Mouse (Mus musculus) thymus, postnatal 14 days (tissue): Measurements from ENCODE around the gene Mgrn1.

Experiments
- DNase-seq: peaks from one replicate; pipeline ENCODE4 v3.0.0; 2021

Gene Mgrn1

DNA sequence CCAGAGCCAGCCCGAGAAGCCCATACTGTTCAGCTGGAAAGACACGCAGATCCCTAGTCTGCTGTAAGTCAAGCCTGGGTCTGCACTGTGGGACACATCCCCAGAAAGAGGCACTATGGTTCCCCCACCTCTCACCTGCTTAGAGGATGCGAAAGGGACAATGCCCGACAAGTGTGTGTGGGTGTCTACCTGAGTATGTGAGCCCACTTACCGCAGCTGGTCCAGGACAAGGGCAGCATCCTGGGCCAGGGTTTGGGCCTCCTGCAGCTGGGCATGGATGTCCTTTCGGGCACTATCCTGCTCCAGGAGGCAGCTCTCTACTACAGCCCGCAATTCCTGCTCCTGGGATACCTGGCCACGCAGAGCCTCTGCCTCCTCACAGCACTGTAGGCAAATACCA is 56.8 kb downstream of the Mgrn1 start:
- DNase-seq, result no peak

DNA sequence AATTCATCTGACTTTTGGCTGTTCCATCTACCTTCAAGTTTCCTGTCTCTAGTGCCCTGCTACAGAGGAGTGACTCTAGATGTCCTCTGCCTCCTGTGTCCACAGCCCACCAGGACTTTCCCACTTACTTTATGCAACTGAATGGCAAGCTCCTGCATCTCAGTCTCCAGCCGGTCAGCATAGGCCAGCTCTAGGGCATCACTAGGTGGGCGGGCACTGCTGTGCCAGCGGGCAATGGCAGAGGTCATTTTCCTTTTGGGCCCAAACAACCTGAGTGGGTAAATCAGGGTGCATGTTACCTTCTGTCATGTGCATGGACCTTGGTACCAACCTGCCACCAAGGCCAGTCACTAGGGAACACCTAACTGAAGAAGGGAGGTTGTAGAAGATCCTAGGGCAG is 57.4 kb downstream of the Mgrn1 start:
- no peak for DNase-seq

DNA sequence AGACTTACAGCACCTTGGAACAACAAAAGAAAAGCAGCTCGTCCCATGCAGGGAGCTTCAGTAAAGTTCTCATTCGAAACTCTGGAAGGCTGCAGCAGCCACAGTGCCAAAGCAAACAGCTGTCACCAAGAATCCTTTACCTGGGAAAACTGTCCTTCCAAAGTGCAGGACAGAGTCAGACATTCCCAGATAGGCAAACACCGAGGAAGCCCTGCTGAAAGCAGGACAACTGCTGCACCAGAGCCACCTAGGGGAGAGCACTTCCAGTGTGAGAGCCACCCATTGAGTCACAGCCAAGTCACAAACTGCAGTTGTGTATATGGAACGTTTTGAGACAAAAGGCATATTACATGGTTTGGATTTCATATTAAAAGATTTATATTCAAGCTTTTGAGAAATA is 59.4 kb downstream of the Mgrn1 start:
- DNase-seq, result no peak

DNA sequence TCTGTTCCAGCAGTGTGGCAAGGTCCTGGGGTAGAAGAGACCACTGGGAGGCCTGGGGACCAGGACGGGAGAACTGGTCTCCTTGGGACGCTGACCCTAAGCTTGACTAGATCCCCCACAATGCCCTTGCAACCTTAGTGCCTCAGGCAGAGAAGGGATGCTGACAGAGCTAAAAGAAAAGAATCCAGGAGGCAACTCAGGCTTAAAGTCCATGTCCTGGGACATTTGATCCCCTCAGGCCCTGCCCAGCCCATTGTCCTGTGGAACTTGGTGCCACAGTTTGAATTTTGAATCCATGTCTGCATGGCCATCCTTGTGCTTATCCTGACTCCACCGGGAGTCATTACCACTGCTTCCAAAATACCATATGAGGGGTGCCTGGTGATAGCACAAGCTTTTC is 60.1 kb downstream of the Mgrn1 start:
- DNase-seq, result no peak

DNA sequence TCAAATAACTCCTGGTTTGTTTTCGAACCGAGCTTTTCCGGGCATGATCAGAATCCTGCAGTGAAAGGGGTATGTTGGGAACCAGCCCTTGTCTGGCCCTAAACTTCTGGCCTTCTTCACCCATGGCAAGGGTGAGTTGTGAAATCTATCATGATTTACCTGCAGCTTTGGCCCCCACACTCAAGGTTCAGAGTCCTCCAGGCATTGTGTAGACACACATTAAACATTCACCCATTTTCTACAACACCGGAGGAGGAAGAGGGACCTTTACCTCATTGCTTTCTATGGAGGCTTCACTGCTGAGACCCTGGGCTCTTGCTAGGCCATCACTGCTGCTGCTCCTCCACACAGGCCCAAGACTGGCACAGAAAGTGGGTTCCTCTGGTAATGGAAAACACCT is 61.3 kb downstream of the Mgrn1 start:
- DNase-seq, result no peak

DNA sequence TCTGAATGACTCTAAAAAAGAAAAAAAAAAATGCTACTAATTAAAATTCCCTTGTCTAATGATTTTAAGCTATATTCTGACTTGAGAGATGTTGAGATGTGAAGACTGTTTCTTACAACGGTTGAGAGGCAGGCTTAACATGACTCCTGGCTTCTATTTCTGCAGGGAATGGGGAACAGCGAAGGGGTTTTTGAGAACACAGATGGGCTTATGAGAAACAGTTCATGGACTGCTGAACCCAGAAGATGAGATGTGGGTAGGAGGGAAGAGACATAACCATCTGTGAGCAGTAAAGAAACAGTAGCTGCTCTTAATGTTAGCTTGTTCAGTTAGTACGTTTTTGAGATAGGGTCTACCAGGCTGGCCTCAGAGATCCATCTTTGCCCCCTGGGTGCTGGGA is 70.6 kb downstream of the Mgrn1 start:
- no peak for DNase-seq

DNA sequence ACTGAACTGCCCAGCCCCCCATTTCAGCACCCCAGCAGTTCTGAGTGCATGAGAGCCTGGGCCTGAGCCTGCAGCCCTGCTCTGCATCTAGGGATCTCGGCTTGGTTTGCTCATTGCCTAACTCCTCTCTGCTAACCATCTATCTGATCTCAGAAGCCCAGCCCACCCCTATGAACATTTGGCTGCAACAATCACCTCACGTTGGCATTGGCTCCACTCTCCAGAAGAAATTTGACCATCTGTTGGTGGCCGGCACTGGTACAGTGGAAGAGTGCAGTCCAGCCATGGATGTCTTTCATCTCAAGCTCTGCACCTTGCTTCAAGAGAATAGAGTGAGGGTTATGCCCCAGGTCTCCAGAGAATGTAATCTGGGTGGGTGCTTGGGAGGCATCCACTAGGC is 71.4 kb downstream of the Mgrn1 start:
- DNase-seq, result no peak

DNA sequence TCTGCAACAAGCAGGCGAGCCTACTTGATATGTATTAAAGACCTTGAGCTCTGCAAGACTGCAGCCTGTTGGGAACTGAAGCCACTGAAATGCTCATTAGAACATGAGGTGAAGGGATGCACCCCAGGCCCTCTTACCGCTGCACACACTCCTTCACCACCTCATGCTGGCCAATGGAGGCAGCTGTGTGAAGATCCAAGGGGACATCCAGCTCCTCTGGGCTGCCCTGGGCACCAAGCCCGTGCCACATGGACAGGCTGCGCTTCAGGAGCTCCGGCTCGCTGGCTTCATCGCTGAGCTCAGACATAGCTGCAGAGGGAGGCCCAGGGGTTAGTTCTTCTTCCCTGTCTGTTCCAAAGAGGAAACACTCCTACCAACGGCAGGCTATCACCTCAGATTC is 74.2 kb downstream of the Mgrn1 start:
- DNase-seq, result no peak

DNA sequence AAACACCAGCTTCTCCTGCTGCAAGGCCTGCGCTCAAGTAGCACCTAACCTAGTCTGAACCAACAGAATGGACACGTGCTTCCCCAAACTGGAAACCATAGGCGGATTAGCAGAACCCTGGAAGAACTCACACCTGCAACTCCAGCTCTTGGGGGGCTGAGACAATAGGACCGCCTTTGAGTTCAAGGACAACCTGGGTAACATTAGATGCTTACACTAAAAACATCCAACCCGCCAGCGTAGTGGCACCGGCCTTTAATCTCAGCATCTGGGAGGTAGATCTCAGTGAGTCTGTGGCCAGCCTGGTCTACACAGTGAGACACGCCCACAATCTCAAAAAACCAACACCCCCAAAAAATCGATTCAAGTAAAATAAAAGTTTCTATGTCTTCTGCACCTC is 77.3 kb downstream of the Mgrn1 start:
- DNase-seq, result no peak

DNA sequence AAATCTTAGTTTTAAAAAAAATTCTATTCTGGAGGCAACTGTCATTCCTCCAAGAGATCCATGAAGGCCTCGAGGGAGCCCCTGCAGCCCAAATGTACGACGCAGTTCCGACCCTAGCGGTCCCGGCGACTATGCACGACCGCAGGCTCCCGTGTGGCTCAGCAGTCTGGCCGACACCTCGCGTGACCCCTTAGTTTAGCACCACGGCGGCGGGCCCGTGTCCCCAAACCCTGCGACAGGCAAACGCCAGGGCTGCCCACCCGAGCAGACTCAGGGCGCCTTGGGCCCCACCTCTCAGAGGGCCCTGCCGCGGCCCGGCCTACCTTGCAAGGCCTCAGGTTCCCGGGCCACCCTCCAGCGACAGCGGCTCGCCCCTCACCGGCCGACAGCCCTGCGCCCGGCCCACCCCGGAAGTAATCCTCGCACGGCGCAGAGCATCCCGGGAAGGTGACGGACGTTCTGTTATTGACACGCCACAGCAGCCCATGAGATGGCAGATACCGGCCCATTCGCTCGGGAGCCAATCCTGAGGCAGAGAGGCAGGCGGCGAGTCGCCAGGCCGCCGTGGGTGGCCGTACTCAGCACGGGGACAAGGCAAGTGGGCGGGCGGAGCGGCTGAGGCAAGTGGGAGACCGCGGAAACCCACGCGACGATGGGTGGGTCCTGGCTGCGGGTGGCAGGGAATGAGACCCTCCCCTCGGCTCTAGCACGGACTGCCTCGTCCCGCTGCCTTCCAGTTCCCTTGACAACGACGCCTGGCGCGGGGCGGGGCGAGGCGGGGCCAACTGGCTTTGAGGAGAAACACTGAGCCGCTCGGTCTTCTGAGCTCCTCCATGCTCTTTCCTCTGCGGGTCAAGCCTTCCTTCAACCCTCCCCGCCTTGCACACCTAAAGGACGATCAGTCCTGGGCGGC is 78.0 kb downstream of the Mgrn1 start, which contains the start of gene Anks3:
Gene Anks3 (minus strand): TSS at position 409 of the 913 bp plus-strand sequence.
- DNase-seq, result peak; percentile 96

DNA sequence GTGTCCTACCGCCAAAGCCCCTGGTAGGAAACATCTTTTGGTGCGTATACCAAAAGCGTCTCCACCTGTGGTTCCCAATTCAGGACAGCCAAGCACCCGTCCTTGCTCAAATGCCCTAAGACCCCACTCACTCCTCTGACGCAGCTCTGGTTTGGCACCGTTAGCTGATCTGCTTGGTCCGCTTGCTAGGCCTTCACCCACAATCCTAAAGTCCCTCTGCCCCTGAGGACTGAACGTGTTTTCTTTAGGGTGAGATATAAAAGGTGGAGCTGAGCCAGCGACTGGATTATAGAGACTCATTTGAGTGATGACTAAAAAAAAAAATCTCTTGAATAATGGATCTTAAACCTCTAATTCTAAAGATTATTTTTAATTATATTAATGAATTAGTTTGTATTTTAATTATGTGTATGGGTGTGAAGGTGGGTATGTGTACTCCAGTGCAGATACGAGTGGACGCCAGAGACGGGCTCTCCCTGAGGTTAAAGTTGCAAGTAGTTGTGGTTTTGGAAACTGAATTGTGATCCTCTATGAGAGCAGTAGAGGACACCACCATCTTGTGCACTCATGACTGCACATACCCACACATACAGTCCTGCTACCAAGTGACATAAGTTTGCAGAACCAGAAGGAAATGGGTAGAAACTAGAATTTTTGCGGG is 78.8 kb downstream of the Mgrn1 start:
- DNase-seq, result no peak

DNA sequence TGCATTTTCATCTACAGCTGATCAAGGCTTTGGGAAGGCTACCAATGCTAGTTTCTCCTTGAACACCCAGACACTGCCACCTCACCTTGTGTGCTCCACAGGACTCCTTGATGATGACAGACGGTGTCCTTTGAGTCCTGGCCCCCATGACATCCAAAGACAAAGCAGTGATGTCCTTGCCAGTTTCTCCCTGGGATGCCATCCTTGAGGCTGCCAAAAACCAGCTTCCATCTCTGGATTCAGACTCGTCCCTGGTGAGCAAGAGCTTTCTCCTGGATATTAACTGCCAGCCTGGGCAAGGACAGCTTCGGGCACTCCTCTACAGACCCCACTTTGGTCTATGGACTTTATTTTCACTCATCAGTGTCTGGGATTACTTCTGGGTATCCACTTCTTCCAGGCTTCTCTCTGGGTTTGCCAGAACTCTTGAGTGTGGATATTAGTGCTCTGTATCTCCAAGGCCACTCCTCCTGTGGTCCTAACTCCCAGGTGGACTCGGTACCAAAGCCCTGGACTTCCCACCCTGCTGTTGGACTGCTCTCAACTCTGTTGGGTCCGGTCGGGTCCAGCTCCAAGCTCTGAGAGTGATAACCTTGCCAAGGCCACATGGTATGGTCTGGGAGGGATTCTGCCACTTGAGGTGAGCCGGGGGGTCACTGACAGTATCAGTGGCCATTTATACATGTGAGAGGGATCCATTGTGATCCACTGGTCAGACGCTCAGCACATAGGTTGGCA is 79.5 kb downstream of the Mgrn1 start:
- DNase-seq, result no peak

DNA sequence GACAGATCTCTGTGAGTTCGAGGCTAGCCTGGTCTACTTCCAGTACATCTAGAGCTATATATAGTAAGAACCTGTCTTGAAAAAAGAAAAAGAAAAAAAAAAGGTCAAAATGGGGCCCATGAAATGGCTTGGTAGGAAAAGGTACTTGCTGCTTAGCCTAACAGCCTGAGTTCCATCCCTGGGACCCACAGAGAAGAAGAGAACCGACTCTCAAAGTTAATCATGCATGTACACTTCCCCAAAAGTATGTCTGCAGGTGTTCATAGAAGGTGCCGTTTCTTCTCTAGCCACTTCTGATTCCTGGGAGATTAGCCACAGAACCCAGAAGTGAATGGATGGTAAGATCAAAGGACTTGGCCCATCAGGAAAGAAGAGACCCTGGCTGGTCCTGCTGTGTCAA is 82.4 kb downstream of the Mgrn1 start:
- no peak for DNase-seq

DNA sequence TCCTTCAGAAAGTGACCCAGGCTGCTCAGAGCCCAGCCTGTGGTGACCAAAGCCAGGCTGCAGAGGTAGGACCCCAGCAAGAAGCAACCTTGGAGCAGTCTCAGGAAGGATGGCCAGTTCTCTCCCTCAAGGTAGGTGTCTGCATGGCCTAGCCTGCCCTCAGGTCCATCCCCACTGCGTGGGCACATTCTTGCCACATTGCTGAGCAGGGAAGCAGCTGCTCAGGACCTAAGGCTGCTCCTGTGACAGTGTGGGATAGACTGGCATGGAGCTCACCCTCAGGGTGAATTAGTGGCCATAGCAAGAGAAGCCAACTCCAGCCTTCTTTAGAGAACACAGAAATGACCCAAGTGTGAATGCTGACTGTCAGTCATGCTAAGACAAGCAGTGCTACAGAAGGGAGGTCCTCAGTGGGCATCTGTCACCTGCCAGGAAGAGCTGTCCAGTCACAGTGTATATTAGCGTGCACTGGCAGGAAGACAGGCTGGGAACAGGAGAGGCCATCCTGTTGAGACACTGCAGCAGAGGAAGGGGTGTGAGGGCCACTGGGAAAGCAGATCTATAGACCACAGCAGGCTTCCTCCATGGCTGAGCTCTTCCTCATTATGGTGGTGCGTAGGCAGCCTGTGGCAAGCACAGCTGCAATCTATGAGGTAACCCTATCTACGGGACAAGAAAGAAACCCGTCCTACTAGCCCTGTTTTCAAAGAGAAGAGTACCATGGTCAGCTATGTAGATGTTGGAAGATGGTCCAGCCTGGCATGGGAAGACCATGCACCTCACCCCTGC is 83.2 kb downstream of the Mgrn1 start:
- DNase-seq, result no peak

DNA sequence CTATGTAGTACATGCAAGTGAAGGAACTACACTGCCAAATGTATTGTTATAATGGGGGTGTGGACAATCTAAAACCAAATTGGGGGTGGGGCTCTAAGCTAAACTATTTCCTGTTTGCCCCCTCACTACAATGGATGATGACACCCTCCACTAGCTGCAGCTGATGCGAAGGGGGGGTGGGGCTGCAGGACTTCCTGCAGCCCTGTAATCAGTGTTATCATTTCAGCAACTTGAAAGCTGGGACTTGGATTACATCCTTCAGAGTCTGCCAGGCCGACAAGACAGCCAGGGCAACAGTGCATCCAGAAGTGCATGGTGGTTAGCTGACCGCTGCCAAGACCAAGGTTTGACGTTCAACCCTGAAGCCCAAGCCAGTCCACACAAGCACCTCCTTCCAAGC is 85.6 kb downstream of the Mgrn1 start:
- peak; percentile 32 for DNase-seq

DNA sequence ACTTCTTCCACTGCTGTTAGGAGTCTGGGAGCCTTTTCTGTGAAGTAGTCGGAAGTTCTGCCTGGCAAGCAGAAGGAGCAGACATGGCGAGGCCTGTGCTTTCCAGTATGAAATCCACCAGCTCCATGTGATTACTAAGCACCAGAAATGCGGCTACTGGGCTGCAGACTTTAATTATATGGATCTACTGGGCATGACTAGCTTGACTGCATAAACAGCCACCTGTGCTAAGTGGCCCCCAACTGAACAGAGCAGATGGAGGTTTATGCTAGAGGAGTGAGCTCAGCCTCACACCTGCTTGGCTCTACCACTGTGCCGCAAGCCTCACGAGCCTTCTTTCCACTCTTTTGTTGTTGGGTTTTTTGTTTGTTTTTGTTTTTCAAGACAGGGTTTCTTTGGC is 88.5 kb downstream of the Mgrn1 start:
- peak; percentile 37 for DNase-seq

DNA sequence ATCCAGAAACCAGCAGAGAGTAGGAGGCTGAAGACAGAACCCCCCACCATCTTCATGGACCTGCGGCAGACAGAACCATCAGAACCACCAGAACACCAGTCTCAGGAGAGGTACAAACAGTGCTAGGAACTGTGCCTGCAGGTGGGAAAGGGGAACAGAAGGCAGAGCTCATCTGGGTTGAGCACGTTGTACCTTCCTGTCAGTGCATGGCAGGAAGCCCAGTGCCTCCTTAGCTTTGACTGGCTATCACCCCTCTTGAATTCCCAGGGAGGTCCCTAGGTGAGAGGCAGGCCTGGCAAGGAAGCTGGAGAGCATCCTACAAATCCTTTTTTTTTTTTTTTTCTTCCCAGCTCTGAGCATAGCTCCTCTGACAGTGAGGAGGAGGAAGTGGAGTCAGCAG is 90.1 kb downstream of the Mgrn1 start:
- DNase-seq, result no peak

DNA sequence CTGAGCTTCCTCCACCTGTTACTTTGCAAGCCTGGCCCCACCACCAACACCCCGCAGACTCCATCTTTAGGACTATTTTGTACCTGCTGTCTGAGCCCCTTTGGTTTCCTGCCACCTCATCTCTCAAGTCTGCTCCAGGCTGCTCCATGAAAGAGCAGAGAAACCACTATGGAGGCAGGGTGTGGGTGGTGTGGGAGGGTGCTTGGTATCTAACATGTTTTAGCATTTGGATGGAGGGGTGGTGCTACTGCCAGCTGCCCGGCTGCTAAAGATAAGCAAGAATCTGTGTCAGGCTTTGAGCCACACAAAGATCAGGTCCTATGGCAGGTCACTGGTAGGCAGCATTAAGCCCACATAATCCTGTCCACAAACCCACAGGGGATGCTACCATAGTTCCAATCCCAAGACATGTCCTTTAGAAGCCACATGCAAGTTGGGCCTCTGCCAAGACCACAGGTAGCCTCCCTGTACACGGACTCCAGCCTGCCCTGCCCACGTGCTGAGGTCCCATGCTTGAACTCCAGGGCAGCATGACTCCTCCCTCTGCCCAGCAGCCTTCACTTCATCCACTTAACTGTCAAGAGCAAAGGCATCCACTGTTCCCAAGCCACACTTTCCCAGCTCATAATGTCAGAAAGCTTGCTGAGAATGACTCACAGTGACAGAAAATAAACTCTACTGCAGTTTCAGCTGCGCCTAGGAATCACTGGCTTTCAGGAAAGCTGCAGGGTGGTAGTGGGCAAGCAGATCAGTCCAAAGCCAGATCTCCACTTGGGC is 92.4 kb downstream of the Mgrn1 start:
- no peak for DNase-seq

DNA sequence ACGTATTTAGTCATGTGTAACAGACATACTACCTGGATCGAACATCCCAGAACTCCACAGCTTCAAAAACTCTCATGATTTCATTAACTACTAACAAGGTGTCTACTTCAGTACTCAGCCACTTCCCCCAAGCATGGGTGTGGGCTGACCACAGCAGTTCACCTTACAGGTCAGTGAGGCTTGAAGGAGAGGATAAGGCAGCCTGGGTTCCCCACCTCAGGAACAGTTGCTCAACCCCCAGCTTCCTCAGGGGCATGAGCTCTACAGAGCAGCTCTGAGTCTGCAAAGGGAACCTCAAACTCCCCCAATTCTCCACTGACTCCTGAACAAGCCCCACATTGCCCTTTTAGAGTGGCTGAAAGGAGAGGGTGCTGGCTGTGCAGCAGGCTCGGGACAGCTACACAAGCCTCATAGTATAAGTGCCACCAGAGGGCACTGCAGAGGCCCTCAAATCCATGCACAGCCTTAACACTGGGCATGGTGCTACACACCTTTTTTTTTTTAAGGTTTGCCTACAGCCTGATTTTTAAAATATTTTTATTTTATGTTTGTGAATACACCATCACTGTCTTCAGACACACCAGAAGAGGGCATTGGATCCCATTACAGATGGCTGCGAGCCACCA is 93.8 kb downstream of the Mgrn1 start:
- DNase-seq, result peak; percentile 32

DNA sequence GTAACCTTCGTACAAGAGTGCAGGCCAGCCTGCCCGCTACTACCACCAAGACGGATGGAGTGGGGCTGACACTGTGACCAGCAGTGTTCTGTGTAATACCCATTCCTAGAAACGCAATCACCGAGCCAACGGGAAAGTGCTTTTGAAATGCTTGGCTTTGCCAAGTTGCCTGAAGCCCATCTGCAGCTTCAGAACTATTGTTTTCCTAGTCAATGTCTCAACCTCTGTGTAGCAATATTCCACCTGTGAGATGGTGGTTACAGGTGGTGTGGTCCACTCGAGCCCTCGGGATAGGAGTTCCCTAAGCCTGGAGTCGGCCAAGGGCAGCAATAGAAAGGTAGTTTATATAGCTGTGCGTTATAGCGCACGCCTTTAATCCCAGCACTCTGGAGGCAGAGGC is 98.7 kb downstream of the Mgrn1 start:
- DNase-seq, result no peak
